Mouse (Mus musculus) brown adipose tissue, adult 24 weeks (tissue): ENCODE data around the gene Gm10800. TPM values are rescaled to one million over a fixed set of nuclear protein-coding genes. Genes with fewer than 3 reads are reported as not detected.
"Not testable (repeated sequence)": the region's sequence is repeated elsewhere in the genome, so short reads cannot be mapped to it uniquely, and the experiment has no call there.

ENCODE experiments used
- H3K27ac ChIP-seq: fragments of 200-500 bp; replicated peaks from 2 replicates; pipeline ENCODE4 v1.5.1; 2012; ENCODE audit warnings: low read depth, mild to moderate bottlenecking, low read length
- H3K4me1 ChIP-seq: fragments of 200-500 bp; 2 replicates; pipeline ENCODE4 v1.6.1; 2012; ENCODE audit warnings: low read length, mixed read lengths; ENCODE audit not compliant: control insufficient read depth, insufficient read depth, insufficient read length
- H3K4me3 ChIP-seq: fragments of 200-500 bp; 2 replicates; pipeline ENCODE4 v1.5.1; 2012; ENCODE audit warnings: low read depth, mild to moderate bottlenecking, low read length, moderate library complexity; ENCODE audit not compliant: insufficient read depth
- polyA plus RNA-seq: library from polyadenylated mRNA; stranded (reverse); fragments of >200 nt; gene quantifications from 2 replicates; pipeline ENCODE4 v1.2.4, GENCODE M21; 2012; ENCODE audit not compliant: missing spikeins, insufficient read depth, insufficient read length

Gene Gm10800
- polyA plus RNA-seq = 34.0 and 73.7 TPM in 2 replicates

- H3K4me3 ChIP-seq, H3K27ac ChIP-seq, H3K4me1 ChIP-seq: not testable (repeated sequence)
Observed at GRCm38 (mm10) chr2:98667201-98667600, at the start of gene Gm10800. Gene Gm10800 (minus strand): TSS chr2:98667301.

DNA sequence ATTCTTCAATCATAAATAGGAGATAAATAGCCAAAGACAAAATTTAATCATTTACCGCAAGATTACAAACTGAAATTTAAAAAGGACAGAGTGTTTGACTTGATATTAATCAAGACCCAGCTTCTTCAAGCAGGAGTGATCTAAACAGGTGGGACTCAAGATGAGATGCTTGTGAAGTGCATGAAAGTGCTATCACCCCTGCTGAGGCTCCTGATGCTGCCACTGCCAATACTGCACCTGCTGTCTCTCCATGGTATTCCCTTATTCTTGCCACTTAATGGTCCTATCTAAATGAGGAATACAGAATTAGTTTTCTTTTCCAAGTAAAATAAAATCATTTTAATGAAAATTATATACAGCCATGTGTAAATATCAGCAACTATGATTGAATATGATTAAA lies 30.4 kb upstream of the Gm10800 start:
- no peak overlapping the region for H3K27ac ChIP-seq
- no peaks in the 10 kb centered on the region for H3K4me1 ChIP-seq
- no peak overlapping the region for H3K4me3 ChIP-seq

GRCm38 (mm10) chr2:98661937-98662336 lies 5.2 kb downstream of the Gm10800 start, which contains the start of gene Gm10801:
Gene Gm10801 (plus strand): TSS chr2:98662237.
- H3K4me3 ChIP-seq, H3K27ac ChIP-seq, H3K4me1 ChIP-seq: not testable (repeated sequence)

Other genes starting within 250 kb of the Gm10800 start
- gene Gm10801, start 5.1 kb downstream of the Gm10800 start, polyA plus RNA-seq = 7.8 and 10.1 TPM in 2 replicates